Mouse (Mus musculus): ENCODE measurements around the gene Cck. TPM values are rescaled to one million over a fixed set of nuclear protein-coding genes. Genes with fewer than 3 reads are reported as not detected.

The Cck gene
- polyA plus RNA-seq (2017; shearing (Covaris generic)): not detected

GRCm38 (mm10) chr9:121495529-121495928 is at the start of gene Cck:
Cck (minus strand) TSS chr9:121495694.

Other genes with a start within 250 kb of the Cck start
- 13.9 TPM for gene Ulk4, start 218.5 kb downstream of the Cck start, polyA plus RNA-seq (2017; shearing (Covaris generic))
- 5.8 TPM for gene Trak1, start 198.2 kb downstream of the Cck start, polyA plus RNA-seq (2017; shearing (Covaris generic))
- not detected for gene Lyzl4, start 146.4 kb upstream of the Cck start, polyA plus RNA-seq (2017; shearing (Covaris generic))
- 2.0 TPM for gene Vipr1, start 147.0 kb upstream of the Cck start, polyA plus RNA-seq (2017; shearing (Covaris generic))
- 29.2 TPM for gene Sec22c, start 209.8 kb upstream of the Cck start, polyA plus RNA-seq (2017; shearing (Covaris generic))
- gene Ss18l2, start 214.6 kb upstream of the Cck start, polyA plus RNA-seq (2017; shearing (Covaris generic)): 35.7 TPM
- 119 TPM for gene Nktr, start 223.5 kb upstream of the Cck start, polyA plus RNA-seq (2017; shearing (Covaris generic))

All from activated CD4-positive, CD25-positive, alpha-beta regulatory T cell, adult 9 weeks (primary cell).